Mouse (Mus musculus): ENCODE results near the gene Cldn15. TPM values are rescaled to one million over a fixed set of nuclear protein-coding genes. Genes with fewer than 3 reads are reported as not detected.

Gene Cldn15
- 5.1 and 6.2 TPM in 2 replicates for polyA plus RNA-seq (2015; fragmentation: Nextera tagmentation; extraction: Ambion mirVana)

GRCm38 (mm10) chr5:136966331-136966730 is at the start of gene Cldn15:
Gene Cldn15 (plus strand): TSS chr5:136966616.
- Histone ChIP-seq H3K4me1 (replicated peaks; ENCODE audit: control insufficient read depth, insufficient read depth, low read length) (peaks cover 27% of the 10 kb centered on the region), H3K27me3 (ENCODE audit: control insufficient read depth, insufficient read depth, low read depth, low read length) (no peaks in the 10 kb centered on the region), H3K4me3 (ENCODE audit: low read length) (no peak within 1 kb of the TSS), H3K9me3 (ENCODE audit: control insufficient read depth, low read length) (no peaks in the 10 kb centered on the region), H3K9ac (ENCODE audit: low read length) (peak within 1 kb of the TSS; percentile 54), H3K4me2 (ENCODE audit: low read depth, low read length) (peak within 1 kb of the TSS; percentile 6; the same call in 1 of the 2 replicates), H3K27ac (ENCODE audit: low read length) (peak within 1 kb of the TSS; percentile 89), H3K36me3 (ENCODE audit: control insufficient read depth, insufficient read depth, low read length) (peaks cover 24% of the 10 kb centered on the region)
- WGBS: 26% methylated on average over 6 of the region's 6 CpGs
- peak; percentile 18 for ATAC-seq (ENCODE audit: low read depth)

- Histone ChIP-seq H3K27me3 (ENCODE audit: control insufficient read depth, insufficient read depth, low read depth, low read length) (no peaks in the 10 kb centered on the region), H3K4me1 (replicated peaks; ENCODE audit: control insufficient read depth, insufficient read depth, low read length) (peaks cover 6% of the 10 kb centered on the region), H3K36me3 (ENCODE audit: control insufficient read depth, insufficient read depth, low read length) (peaks cover 6% of the 10 kb centered on the region; the same call in 1 of the 2 replicates), H3K4me2 (ENCODE audit: low read depth, low read length) (no peak overlapping the region), H3K4me3 (ENCODE audit: low read length) (no peak overlapping the region), H3K27ac (ENCODE audit: low read length) (no peak overlapping the region), H3K9me3 (ENCODE audit: control insufficient read depth, low read length) (no peaks in the 10 kb centered on the region), H3K9ac (ENCODE audit: low read length) (no peak overlapping the region)
- 96% methylated on average over 8 of the region's 8 CpGs for WGBS
- ATAC-seq (ENCODE audit: low read depth): no peak
Observed at GRCm38 (mm10) chr5:136917613-136918242, 48.7 kb upstream of the Cldn15 start.

GRCm38 (mm10) chr5:136918655-136919472 is 47.6 kb upstream of the Cldn15 start:
- 0 out of 2 replicates have a peak overlapping the region, but pooled peaks have one; percentile 38 for H3K27ac ChIP-seq (ENCODE audit: low read length)
- peak overlapping the region; percentile 95 for H3K4me2 ChIP-seq (ENCODE audit: low read depth, low read length)
- peak; percentile 91 for ATAC-seq (ENCODE audit: low read depth)
- WGBS: 2% methylated on average over 38 of the region's 38 CpGs
- no peaks in the 10 kb centered on the region for H3K9me3 ChIP-seq (ENCODE audit: control insufficient read depth, low read length)
- no peaks in the 10 kb centered on the region for H3K27me3 ChIP-seq (ENCODE audit: control insufficient read depth, insufficient read depth, low read depth, low read length)
- H3K4me3 ChIP-seq (ENCODE audit: low read length): peak overlapping the region; percentile 74
- no peaks in the 10 kb centered on the region for H3K36me3 ChIP-seq (ENCODE audit: control insufficient read depth, insufficient read depth, low read length)
- peaks cover 8% of the 10 kb centered on the region for H3K4me1 ChIP-seq (replicated peaks; ENCODE audit: control insufficient read depth, insufficient read depth, low read length)
- H3K9ac ChIP-seq (ENCODE audit: low read length): peak overlapping the region; percentile 77

DNA sequence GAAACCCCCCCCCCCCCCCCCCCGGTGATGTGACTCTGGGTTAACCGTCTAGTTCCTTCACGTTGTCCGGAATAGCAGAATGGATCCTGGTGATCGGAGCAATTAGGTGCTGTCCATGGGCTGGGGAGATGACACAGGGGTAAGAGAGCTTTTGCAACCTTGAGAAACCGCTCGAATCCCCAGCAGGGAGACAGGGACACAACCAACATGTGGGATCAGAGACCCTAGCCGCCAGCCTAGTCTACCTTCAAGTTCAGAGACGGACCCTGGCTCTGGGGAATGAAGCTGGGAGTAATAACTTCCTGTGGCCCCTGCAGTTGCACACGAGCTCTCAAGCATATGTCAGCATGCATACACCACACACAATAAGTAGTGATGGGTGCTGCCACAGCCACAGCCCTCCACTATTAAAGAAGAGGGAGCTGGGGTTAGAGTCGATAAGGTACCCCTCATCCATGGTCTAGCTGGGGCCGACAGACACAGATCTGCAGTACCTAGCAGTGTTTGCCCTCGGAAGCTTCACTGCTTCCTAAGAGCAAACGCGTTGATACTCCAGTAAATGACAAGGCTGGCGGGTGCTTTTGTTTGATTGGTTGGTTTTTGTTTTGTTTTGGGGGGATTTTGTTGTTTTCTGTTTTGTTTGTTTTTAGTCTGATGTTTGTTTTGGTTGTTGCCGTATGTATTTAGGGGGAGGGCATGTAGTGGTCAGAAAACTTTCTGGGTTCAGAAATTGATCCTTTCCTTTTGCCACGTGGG is 46.7 kb upstream of the Cldn15 start:
- ATAC-seq (ENCODE audit: low read depth): peak; percentile 3; the same call in 1 of the 2 replicates
- no peaks in the 10 kb centered on the region for H3K27me3 ChIP-seq (ENCODE audit: control insufficient read depth, insufficient read depth, low read depth, low read length)
- peak overlapping the region; percentile 74 for H3K4me3 ChIP-seq (ENCODE audit: low read length)
- no peak overlapping the region for H3K27ac ChIP-seq (ENCODE audit: low read length)
- 14% methylated on average over 15 of the region's 18 CpGs for WGBS
- peaks cover 8% of the 10 kb centered on the region for H3K4me1 ChIP-seq (replicated peaks; ENCODE audit: control insufficient read depth, insufficient read depth, low read length)
- no peaks in the 10 kb centered on the region for H3K9me3 ChIP-seq (ENCODE audit: control insufficient read depth, low read length)
- peak overlapping the region; percentile 95 for H3K4me2 ChIP-seq (ENCODE audit: low read depth, low read length)
- H3K36me3 ChIP-seq (ENCODE audit: control insufficient read depth, insufficient read depth, low read length): no peaks in the 10 kb centered on the region
- H3K9ac ChIP-seq (ENCODE audit: low read length): peak overlapping the region; percentile 77

- no peak overlapping the region for H3K27ac ChIP-seq (ENCODE audit: low read length)
- H3K4me2 ChIP-seq (ENCODE audit: low read depth, low read length): no peak overlapping the region
- peaks cover 8% of the 10 kb centered on the region for H3K4me1 ChIP-seq (replicated peaks; ENCODE audit: control insufficient read depth, insufficient read depth, low read length)
- no peak overlapping the region for H3K9ac ChIP-seq (ENCODE audit: low read length)
- H3K9me3 ChIP-seq (ENCODE audit: control insufficient read depth, low read length): no peaks in the 10 kb centered on the region
- WGBS: 78% methylated on average over 9 of the region's 9 CpGs
- no peaks in the 10 kb centered on the region for H3K27me3 ChIP-seq (ENCODE audit: control insufficient read depth, insufficient read depth, low read depth, low read length)
- H3K36me3 ChIP-seq (ENCODE audit: control insufficient read depth, insufficient read depth, low read length): no peaks in the 10 kb centered on the region
- no peak for ATAC-seq (ENCODE audit: low read depth)
- H3K4me3 ChIP-seq (ENCODE audit: low read length): no peak overlapping the region
Observed at GRCm38 (mm10) chr5:136922830-136923229, 43.6 kb upstream of the Cldn15 start.

- no peaks in the 10 kb centered on the region for H3K27me3 ChIP-seq (ENCODE audit: control insufficient read depth, insufficient read depth, low read depth, low read length)
- no peaks in the 10 kb centered on the region for H3K9me3 ChIP-seq (ENCODE audit: control insufficient read depth, low read length)
- H3K4me1 ChIP-seq (replicated peaks; ENCODE audit: control insufficient read depth, insufficient read depth, low read length): peaks cover 8% of the 10 kb centered on the region
- H3K36me3 ChIP-seq (ENCODE audit: control insufficient read depth, insufficient read depth, low read length): no peaks in the 10 kb centered on the region
- WGBS: 48% methylated on average over 7 of the region's 7 CpGs
- no peak overlapping the region for H3K4me3 ChIP-seq (ENCODE audit: low read length)
- no peak overlapping the region for H3K4me2 ChIP-seq (ENCODE audit: low read depth, low read length)
- no peak for ATAC-seq (ENCODE audit: low read depth)
- no peak overlapping the region for H3K27ac ChIP-seq (ENCODE audit: low read length)
- H3K9ac ChIP-seq (ENCODE audit: low read length): no peak overlapping the region
Observed at GRCm38 (mm10) chr5:136923751-136924478, 42.5 kb upstream of the Cldn15 start.

- 14% methylated on average over 4 of the region's 4 CpGs for WGBS
- Histone ChIP-seq H3K36me3 (ENCODE audit: control insufficient read depth, insufficient read depth, low read length) (no peaks in the 10 kb centered on the region), H3K9ac (ENCODE audit: low read length) (peak overlapping the region; percentile 29; the same call in 1 of the 2 replicates), H3K9me3 (ENCODE audit: control insufficient read depth, low read length) (no peaks in the 10 kb centered on the region), H3K27me3 (ENCODE audit: control insufficient read depth, insufficient read depth, low read depth, low read length) (no peaks in the 10 kb centered on the region), H3K4me1 (replicated peaks; ENCODE audit: control insufficient read depth, insufficient read depth, low read length) (no peaks in the 10 kb centered on the region), H3K4me2 (ENCODE audit: low read depth, low read length) (peak overlapping the region; percentile 18; the same call in 1 of the 2 replicates), H3K27ac (ENCODE audit: low read length) (peak overlapping the region; percentile 31; the same call in 1 of the 2 replicates), H3K4me3 (ENCODE audit: low read length) (no peak overlapping the region)
- ATAC-seq (ENCODE audit: low read depth): peak; percentile 92
Observed at GRCm38 (mm10) chr5:136929073-136929472, 37.3 kb upstream of the Cldn15 start.

- WGBS: 83% methylated on average over 14 of the region's 14 CpGs
Observed at GRCm38 (mm10) chr5:136931896-136932295, 34.5 kb upstream of the Cldn15 start.

More at GRCm38 (mm10) chr5:136931896-136932295, 34.5 kb upstream of the Cldn15 start:
- Histone ChIP-seq H3K4me3 (ENCODE audit: low read length) (no peak overlapping the region), H3K27me3 (ENCODE audit: control insufficient read depth, insufficient read depth, low read depth, low read length) (no peaks in the 10 kb centered on the region), H3K4me1 (replicated peaks; ENCODE audit: control insufficient read depth, insufficient read depth, low read length) (no peaks in the 10 kb centered on the region), H3K36me3 (ENCODE audit: control insufficient read depth, insufficient read depth, low read length) (no peaks in the 10 kb centered on the region), H3K27ac (ENCODE audit: low read length) (no peak overlapping the region), H3K4me2 (ENCODE audit: low read depth, low read length) (no peak overlapping the region), H3K9ac (ENCODE audit: low read length) (no peak overlapping the region), H3K9me3 (ENCODE audit: control insufficient read depth, low read length) (no peaks in the 10 kb centered on the region)
- ATAC-seq (ENCODE audit: low read depth): no peak
